Mouse (Mus musculus) hindbrain, embryonic 13.5 days (tissue): ENCODE data around the gene Mmrn1. TPM values are rescaled to one million over a fixed set of nuclear protein-coding genes. Genes with fewer than 3 reads are reported as not detected.
"Not testable (repeated sequence)": the region's sequence is repeated elsewhere in the genome, so short reads cannot be mapped to it uniquely, and the experiment has no call there.

Source experiments
- ATAC-seq: fragments of 200-750 bp; cut with Nextera tagmentation; 2 replicates; pipeline ENCODE4 v1.8.0; 2017; ENCODE audit warnings: moderate TSS enrichment; ENCODE audit not compliant: low FRiP score
- H3K27ac ChIP-seq: fragments of 300-500 bp; sonication (generic); 2 replicates; pipeline ENCODE4 v1.5.1; 2015; ENCODE audit warnings: inconsistent platforms, mild to moderate bottlenecking, moderate library complexity
- H3K27me3 ChIP-seq: fragments of 300-500 bp; sonication (generic); 2 replicates; pipeline ENCODE4 v1.6.1; 2015; ENCODE audit warnings: mild to moderate bottlenecking, inconsistent platforms
- H3K36me3 ChIP-seq: fragments of 300-500 bp; sonication (generic); 2 replicates; pipeline ENCODE4 v1.6.1; 2015; ENCODE audit warnings: mild to moderate bottlenecking, inconsistent platforms
- H3K4me1 ChIP-seq: fragments of 300-500 bp; sonication (generic); replicated peaks from 2 replicates; pipeline ENCODE4 v1.6.1; 2015; ENCODE audit warnings: inconsistent platforms
- H3K4me2 ChIP-seq: fragments of 300-500 bp; sonication (generic); 2 replicates; pipeline ENCODE4 v1.6.1; 2015; ENCODE audit warnings: inconsistent platforms, mild to moderate bottlenecking, moderate library complexity
- H3K4me3 ChIP-seq: fragments of 300-500 bp; sonication (generic); 2 replicates; pipeline ENCODE4 v1.5.1; 2015; ENCODE audit warnings: mild to moderate bottlenecking, inconsistent platforms
- H3K9ac ChIP-seq: fragments of 300-500 bp; sonication (generic); 2 replicates; pipeline ENCODE4 v1.6.1; 2015; ENCODE audit warnings: mild to moderate bottlenecking, inconsistent platforms
- H3K9me3 ChIP-seq: fragments of 300-500 bp; sonication (generic); 2 replicates; pipeline ENCODE4 v1.6.1; 2016; ENCODE audit warnings: inconsistent platforms
- WGBS: fragments of 180-500 bp; shearing (Covaris S2); methylation state at CpG from one replicate; pipeline ENCODE4 v1.1.7; 2015; 5-methylcytosine and 5-hydroxymethylcytosine counted together
- polyA plus RNA-seq: library from polyadenylated mRNA; unstranded; fragments of >200 nt; fragmentation: Nextera tagmentation; extraction: Ambion mirVana; gene quantifications from 2 replicates; pipeline ENCODE4 v1.2.1, GENCODE M21; 2015

Mmrn1 gene
- 3.3 and 3.7 TPM in 2 replicates for polyA plus RNA-seq

DNA sequence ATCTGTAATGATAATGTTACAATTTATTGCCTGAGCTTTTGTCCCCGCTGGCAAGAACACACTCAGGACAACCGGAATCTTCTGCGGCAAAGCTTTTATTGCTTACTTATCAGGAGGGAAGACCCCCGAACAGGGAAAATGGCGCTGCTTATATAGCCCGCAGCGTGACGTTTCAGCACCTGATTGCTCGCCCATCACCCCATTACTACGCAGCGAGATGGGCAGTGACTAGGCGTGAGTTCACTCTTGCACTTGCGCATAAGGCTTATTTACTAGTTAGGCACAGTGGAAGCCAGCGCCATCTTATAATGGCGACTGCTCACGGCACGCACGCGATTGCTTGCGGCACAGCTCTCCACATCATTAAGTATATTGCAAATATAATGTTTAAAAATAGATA, at the start of gene Mmrn1:
TSS of gene Mmrn1 (plus strand) at position 301 of the 400 bp plus-strand sequence.
- not testable (repeated sequence) for H3K27ac ChIP-seq, H3K4me2 ChIP-seq, ATAC-seq, H3K4me3 ChIP-seq, H3K9me3 ChIP-seq, H3K9ac ChIP-seq, H3K27me3 ChIP-seq, H3K36me3 ChIP-seq, H3K4me1 ChIP-seq
- WGBS = 96% methylated on average over 20 of the region's 20 CpGs

DNA sequence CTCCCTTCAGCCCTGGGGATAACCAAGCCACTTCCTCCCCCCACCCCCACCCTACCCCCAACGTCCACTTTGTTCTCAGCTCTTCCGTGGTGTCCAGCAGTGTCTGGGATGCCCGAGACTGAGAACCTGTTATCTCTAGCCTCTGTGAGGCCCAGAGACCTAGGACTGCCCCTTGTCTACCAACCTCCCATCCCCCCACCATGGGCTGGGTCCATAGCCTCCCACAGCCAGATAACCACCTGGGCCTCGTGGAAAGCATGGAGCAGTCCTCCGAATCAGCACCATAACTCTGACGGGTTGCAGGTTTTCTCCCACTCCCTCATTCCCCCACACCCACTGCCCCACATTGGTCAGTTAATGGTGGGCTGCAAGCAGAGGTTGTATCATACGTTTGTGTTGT, 44.4 kb upstream of the Mmrn1 start:
- H3K9ac ChIP-seq = no peak overlapping the region
- H3K4me1 ChIP-seq = no peaks in the 10 kb centered on the region
- no peaks in the 10 kb centered on the region for H3K36me3 ChIP-seq
- no peaks in the 10 kb centered on the region for H3K9me3 ChIP-seq
- WGBS = 94% methylated on average over 7 of the region's 7 CpGs
- H3K27me3 ChIP-seq = no peaks in the 10 kb centered on the region
- no peak overlapping the region for H3K4me3 ChIP-seq
- no peak for ATAC-seq
- H3K27ac ChIP-seq = no peak overlapping the region
- no peak overlapping the region for H3K4me2 ChIP-seq

DNA sequence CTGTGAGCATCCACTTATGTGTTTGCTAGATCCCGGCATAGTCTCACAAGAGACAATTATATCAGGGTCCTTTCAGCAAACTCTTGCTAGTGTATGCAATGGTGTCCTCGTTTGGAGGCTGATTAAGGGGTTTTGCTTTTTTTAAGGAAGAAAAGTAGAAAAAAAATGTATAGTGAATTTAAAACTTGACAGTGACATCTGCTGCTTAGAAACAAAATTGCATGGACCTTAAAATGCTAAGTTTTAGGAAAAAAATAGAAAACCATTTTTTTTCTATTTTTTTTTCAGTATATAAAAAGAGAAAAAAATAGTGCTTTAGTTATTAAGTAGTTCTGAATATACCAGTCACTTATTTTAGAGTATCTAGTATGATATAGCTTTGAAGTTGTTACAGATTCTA, 43.2 kb upstream of the Mmrn1 start:
- whole genome bisulfite sequencing = 72% methylated on average over 2 of the region's 2 CpGs

DNA sequence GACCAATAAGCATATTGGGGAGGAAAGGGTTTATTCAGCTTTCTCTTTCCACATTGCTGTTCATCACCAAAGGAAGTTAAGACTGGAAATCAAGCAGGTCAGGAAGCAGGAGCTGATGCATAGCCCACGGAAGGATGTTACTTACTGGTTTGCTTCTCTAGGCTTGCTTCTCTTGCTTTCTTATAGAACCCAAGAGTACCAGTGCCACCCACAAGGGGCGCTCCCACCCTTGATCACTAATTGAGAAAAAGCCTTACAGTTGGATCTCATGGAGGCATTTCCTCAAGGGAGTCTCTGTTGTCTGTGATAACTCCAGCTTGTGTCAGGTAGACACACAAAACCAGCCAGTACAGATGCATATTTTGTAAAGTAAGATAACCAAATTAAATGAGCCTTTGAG, 17.5 kb upstream of the Mmrn1 start:
- H3K27ac ChIP-seq = no peak overlapping the region
- ATAC-seq = no peak
- no peaks in the 10 kb centered on the region for H3K27me3 ChIP-seq
- no peak overlapping the region for H3K9ac ChIP-seq
- H3K9me3 ChIP-seq = no peaks in the 10 kb centered on the region
- H3K4me3 ChIP-seq = no peak overlapping the region
- H3K4me1 ChIP-seq = no peaks in the 10 kb centered on the region
- no peaks in the 10 kb centered on the region for H3K36me3 ChIP-seq
- WGBS = 86% methylated on average over 2 of the region's 2 CpGs
- H3K4me2 ChIP-seq = no peak overlapping the region

More for the DNA sequence above, 43.2 kb upstream of the Mmrn1 start:
- Histone ChIP-seq H3K9me3 (no peaks in the 10 kb centered on the region), H3K27ac (no peak overlapping the region), H3K9ac (no peak overlapping the region), H3K36me3 (no peaks in the 10 kb centered on the region), H3K27me3 (no peaks in the 10 kb centered on the region), H3K4me2 (no peak overlapping the region), H3K4me1 (no peaks in the 10 kb centered on the region), H3K4me3 (no peak overlapping the region)
- no peak for ATAC-seq

DNA sequence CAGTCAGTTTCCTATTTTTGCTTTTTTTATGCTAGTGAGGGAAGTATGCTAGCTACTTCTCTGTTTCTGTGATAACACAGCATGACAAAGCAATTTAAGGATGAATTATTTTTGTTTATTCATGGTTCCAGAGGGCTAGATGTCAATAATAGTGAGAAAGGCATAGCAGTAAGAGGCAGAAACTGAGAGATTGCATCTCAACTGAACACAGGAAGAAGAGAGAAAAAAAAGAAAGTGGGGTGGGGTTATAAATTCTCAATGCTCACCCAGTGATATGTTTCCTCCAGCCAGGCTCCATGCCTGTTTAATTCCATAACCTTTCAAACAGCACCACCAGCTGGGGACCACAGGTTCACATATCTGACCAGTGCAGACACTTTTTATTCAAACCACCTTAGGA, 6.6 kb downstream of the Mmrn1 start:
- no peak overlapping the region for H3K4me3 ChIP-seq
- H3K9me3 ChIP-seq = no peaks in the 10 kb centered on the region
- no peak overlapping the region for H3K9ac ChIP-seq
- H3K4me1 ChIP-seq = no peaks in the 10 kb centered on the region
- no peaks in the 10 kb centered on the region for H3K27me3 ChIP-seq
- ATAC-seq = no peak
- H3K36me3 ChIP-seq = no peaks in the 10 kb centered on the region
- H3K27ac ChIP-seq = no peak overlapping the region
- H3K4me2 ChIP-seq = no peak overlapping the region

DNA sequence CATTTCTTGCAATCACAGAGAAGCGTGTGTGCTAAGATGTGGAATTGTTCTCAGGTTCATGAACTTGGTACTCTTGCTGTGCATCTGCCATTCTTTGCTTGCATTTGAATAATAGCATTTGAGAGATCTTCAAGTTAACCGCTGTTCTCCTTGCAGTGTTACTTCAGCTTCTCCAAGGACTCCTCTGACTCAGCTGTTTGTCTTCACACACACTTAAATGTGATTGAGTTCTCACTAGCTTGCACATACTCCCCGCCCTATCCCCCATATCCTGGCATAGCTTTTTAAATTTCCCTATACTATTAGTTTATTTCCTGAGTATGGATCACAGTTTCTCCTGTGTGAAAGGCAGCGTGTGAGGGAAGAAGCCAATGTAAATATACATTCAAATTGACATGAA, 10.1 kb downstream of the Mmrn1 start:
- no peaks in the 10 kb centered on the region for H3K27me3 ChIP-seq
- WGBS = 72% methylated on average over 4 of the region's 4 CpGs
- H3K4me1 ChIP-seq = no peaks in the 10 kb centered on the region
- H3K9me3 ChIP-seq = no peaks in the 10 kb centered on the region
- H3K36me3 ChIP-seq = no peaks in the 10 kb centered on the region
- H3K9ac ChIP-seq = no peak overlapping the region
- no peak overlapping the region for H3K27ac ChIP-seq
- ATAC-seq = no peak
- no peak overlapping the region for H3K4me3 ChIP-seq
- H3K4me2 ChIP-seq = no peak overlapping the region

DNA sequence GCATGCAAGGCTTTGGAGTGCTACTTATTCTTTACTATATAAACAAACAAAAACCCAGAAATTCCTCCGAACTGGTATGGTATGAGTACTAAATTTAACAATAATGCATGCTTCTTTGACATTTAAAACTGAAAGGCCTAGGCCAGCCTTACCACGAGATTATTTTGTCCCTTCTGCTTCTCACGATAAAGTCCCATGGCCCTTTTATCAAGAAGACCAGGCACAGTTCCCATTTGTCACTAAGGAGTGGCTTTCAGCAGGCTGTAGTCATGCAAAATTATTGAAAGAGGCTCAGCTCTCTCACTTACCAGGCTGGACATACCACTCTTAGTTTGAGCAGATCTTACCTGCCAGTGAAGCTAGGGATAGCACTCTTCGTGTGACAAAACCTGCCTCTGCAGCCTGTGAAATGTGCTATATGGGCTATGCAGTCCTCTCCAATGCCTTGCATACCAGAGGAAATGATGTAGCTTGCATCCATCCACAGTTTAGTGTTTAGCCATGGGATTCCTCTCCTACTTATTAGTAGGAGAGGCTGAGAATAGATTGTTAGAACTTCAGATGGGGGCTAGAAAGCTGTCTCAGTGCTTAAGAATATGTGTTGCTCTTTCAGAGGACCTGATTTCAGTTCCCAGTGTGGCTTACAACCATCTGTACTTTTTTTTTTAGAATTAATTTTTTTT, 10.8 kb downstream of the Mmrn1 start:
- ATAC-seq = no peak
- Histone ChIP-seq H3K4me1 (no peaks in the 10 kb centered on the region), H3K36me3 (no peaks in the 10 kb centered on the region), H3K4me2 (no peak overlapping the region), H3K4me3 (no peak overlapping the region), H3K9ac (no peak overlapping the region), H3K9me3 (no peaks in the 10 kb centered on the region), H3K27me3 (no peaks in the 10 kb centered on the region), H3K27ac (no peak overlapping the region)
- 76% methylated on average over 4 of the region's 4 CpGs for WGBS

DNA sequence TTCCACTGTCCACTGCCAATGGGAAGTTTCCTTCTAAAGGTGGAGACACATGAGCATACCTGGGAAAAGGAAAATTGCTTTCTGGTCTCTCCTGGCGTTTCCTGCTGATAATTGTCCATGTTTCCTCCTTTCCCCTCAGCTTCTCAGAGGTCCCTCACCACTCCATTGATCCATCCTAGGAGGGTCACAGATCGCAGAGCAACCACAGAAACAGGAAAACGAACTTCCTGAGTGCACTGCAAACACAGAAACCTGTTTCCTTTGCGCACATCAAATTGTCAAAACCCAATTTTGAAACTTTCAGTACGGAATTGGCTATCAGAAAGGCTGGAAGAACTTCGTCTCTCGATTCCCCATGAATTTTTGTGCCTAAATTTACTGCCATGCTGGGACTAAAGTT, 19.4 kb downstream of the Mmrn1 start:
- Histone ChIP-seq H3K27ac (no peak overlapping the region), H3K36me3 (no peaks in the 10 kb centered on the region), H3K9me3 (no peaks in the 10 kb centered on the region), H3K4me1 (no peaks in the 10 kb centered on the region), H3K9ac (no peak overlapping the region), H3K4me3 (no peak overlapping the region), H3K27me3 (no peaks in the 10 kb centered on the region), H3K4me2 (no peak overlapping the region)
- 89% methylated on average over 7 of the region's 7 CpGs for WGBS
- ATAC-seq = no peak

DNA sequence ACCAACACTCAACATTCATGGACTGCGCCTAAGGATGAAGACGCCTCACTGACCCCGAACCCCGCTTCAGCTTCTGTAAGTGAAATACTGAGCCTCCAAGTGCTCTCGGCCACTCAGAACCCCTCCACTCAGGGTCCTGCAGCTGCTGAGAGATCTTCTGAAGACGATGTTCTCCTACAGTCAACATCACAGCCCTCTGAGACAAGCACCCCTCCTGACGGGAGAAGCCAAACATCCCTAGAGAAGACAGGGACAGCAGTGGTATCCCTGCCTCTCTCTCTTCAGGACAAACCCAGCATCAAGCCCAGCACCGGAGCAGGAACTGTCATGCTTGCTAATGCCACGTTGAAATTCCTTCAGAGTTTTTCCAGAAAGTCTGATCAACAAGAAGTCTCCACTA, 19.8 kb downstream of the Mmrn1 start:
- no peak overlapping the region for H3K9ac ChIP-seq
- no peaks in the 10 kb centered on the region for H3K4me1 ChIP-seq
- H3K9me3 ChIP-seq = no peaks in the 10 kb centered on the region
- ATAC-seq = no peak
- no peak overlapping the region for H3K27ac ChIP-seq
- no peak overlapping the region for H3K4me3 ChIP-seq
- H3K36me3 ChIP-seq = no peaks in the 10 kb centered on the region
- H3K4me2 ChIP-seq = no peak overlapping the region
- 82% methylated on average over 9 of the region's 9 CpGs for WGBS
- H3K27me3 ChIP-seq = no peaks in the 10 kb centered on the region

DNA sequence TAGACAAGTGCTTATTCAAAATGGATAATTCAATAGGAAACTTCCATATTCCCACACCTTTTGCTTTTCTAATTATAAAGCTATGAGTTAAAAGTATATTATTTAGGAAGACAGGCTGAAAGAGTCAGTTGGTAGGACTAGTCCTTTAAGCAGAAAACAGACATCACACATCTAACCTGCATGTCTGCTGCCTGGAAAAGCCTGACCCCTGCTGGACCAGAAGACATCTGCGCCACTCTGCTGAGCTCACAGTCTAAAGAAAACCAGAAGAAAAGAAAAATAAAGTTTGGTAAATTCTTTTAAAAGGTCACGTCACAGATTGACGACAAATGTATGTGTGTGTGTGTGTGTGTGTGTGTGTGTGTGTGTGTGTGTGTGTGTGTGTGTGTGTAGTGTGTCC, 25.6 kb downstream of the Mmrn1 start:
- WGBS = 50% methylated on average over 3 of the region's 3 CpGs
- H3K4me1 ChIP-seq = no peaks in the 10 kb centered on the region
- no peaks in the 10 kb centered on the region for H3K27me3 ChIP-seq
- no peak overlapping the region for H3K4me2 ChIP-seq
- no peaks in the 10 kb centered on the region for H3K36me3 ChIP-seq
- H3K9me3 ChIP-seq = no peaks in the 10 kb centered on the region
- H3K27ac ChIP-seq = no peak overlapping the region
- no peak overlapping the region for H3K4me3 ChIP-seq
- no peak overlapping the region for H3K9ac ChIP-seq
- ATAC-seq = no peak

DNA sequence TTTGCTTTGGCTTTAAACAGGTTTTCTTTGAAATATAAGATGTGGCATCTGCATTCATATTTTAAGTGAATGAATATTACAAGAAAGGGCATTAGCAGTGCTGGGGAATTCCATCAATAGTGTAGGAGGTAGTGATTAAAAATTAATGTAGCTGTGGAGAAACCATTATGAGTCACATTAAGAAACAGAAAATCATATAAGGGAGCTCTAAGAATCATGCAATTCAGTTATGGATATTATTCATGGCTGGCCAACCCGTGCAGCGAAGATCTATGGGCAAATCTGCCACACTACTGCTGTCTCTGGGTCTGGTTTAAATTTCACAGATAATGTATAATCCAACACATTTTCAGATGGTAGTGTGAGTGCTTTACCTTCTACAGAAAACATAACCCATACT, 36.5 kb downstream of the Mmrn1 start:
- 58% methylated on average over 2 of the region's 2 CpGs for WGBS

DNA sequence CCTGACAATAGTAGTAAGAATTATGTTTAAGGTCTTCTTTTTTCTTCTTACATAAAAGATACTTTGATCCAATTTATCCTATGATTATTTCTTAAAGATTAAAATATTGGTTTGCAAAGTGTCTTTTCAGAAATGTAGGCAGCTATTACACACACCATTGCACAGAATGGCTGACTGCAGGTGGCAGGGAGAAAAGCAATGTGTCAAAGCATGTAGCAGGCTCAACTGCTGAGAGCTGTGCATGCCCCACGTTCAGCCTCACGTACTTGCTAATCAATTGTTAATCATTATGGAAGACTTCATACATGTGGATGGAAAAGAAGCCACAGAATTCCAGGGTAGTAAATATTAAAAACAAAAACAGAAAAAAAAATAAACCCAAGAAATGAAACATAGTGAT, 37.1 kb downstream of the Mmrn1 start:
- Histone ChIP-seq H3K9ac (no peak overlapping the region), H3K36me3 (no peaks in the 10 kb centered on the region), H3K27ac (peak overlapping the region; percentile 66; the same call in 1 of the 2 replicates), H3K4me1 (peaks cover 3% of the 10 kb centered on the region; the same call in 1 of the 2 replicates), H3K9me3 (no peaks in the 10 kb centered on the region), H3K4me3 (no peak overlapping the region), H3K27me3 (no peaks in the 10 kb centered on the region), H3K4me2 (no peak overlapping the region)
- ATAC-seq = no peak
- WGBS = 26% methylated on average over 2 of the region's 2 CpGs

More for the DNA sequence above, 36.5 kb downstream of the Mmrn1 start:
- Histone ChIP-seq H3K36me3 (no peaks in the 10 kb centered on the region), H3K4me1 (peaks cover 3% of the 10 kb centered on the region; the same call in 1 of the 2 replicates), H3K4me3 (no peak overlapping the region), H3K4me2 (no peak overlapping the region), H3K9me3 (no peaks in the 10 kb centered on the region), H3K9ac (no peak overlapping the region), H3K27ac (no peak overlapping the region), H3K27me3 (no peaks in the 10 kb centered on the region)
- ATAC-seq = no peak

DNA sequence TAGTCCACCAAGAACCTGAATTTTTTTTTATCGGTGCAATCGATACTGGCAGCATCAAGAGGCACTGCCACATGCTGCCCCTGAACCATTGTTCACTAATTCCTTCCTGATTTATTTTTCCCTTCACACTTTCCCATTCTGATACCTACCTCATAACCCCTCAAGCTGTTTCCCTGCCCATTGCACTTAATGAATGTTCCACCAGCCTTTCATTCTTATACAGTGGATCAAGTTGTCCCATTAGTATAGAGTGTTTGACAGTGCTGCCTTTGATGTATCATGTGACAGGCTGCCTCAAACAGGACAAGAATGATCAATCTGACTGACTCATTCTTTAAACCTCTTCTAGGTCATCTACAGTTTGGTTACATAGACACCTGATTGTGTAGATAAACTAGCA, 37.9 kb downstream of the Mmrn1 start:
- Histone ChIP-seq H3K4me3 (no peak overlapping the region), H3K27ac (no peak overlapping the region), H3K4me2 (no peak overlapping the region), H3K9ac (no peak overlapping the region), H3K27me3 (no peaks in the 10 kb centered on the region), H3K36me3 (no peaks in the 10 kb centered on the region), H3K9me3 (no peaks in the 10 kb centered on the region), H3K4me1 (peaks cover 3% of the 10 kb centered on the region; the same call in 1 of the 2 replicates)
- WGBS = 68% methylated on average over 2 of the region's 2 CpGs
- ATAC-seq = no peak
